Mouse (Mus musculus) forebrain, embryonic 14.5 days (tissue): ENCODE measurements around the gene Mpl. TPM values are rescaled to one million over a fixed set of nuclear protein-coding genes. Genes with fewer than 3 reads are reported as not detected.

Experiments used
- ATAC-seq: fragments of 200-750 bp; cut with Nextera tagmentation; 2 replicates; pipeline ENCODE4 v1.8.0; 2017; ENCODE audit warnings: mild to moderate bottlenecking, moderate library complexity
- DNase-seq: peaks from one replicate; pipeline ENCODE4 v3.0.0-alpha.2; 2015; ENCODE audit warnings: low spot score
- H3K27ac ChIP-seq: fragments of 300-500 bp; sonication (generic); 2 replicates; pipeline ENCODE4 v1.5.1; 2014; ENCODE audit warnings: low read depth, mild to moderate bottlenecking, control low read depth, low read length, moderate library complexity
- H3K27me3 ChIP-seq: fragments of 300-500 bp; sonication (generic); replicated peaks from 2 replicates; pipeline ENCODE4 v1.6.1; 2014; ENCODE audit warnings: low read length, control low read depth, mixed read lengths; ENCODE audit not compliant: control insufficient read depth, insufficient read depth
- H3K36me3 ChIP-seq: fragments of 300-500 bp; sonication (generic); 2 replicates; pipeline ENCODE4 v1.6.1; 2014; ENCODE audit warnings: low read length, control low read depth; ENCODE audit not compliant: control insufficient read depth, insufficient read depth
- H3K4me1 ChIP-seq: fragments of 300-500 bp; sonication (generic); 2 replicates; pipeline ENCODE4 v1.6.1; 2014; ENCODE audit warnings: antibody characterized with exemption, low read length, control low read depth; ENCODE audit not compliant: control insufficient read depth, insufficient read depth
- H3K4me2 ChIP-seq: fragments of 300-500 bp; sonication (generic); 2 replicates; pipeline ENCODE4 v1.6.1; 2014; ENCODE audit warnings: mild to moderate bottlenecking, control low read depth, low read length
- H3K4me3 ChIP-seq: fragments of 300-500 bp; sonication (generic); 2 replicates; pipeline ENCODE4 v1.5.1; 2014; ENCODE audit warnings: low read depth, low read length, control low read depth
- H3K9ac ChIP-seq: fragments of 300-500 bp; sonication (generic); 2 replicates; pipeline ENCODE4 v1.6.1; 2014; ENCODE audit warnings: mild to moderate bottlenecking, low read length, control low read depth, moderate library complexity
- H3K9me3 ChIP-seq: fragments of 300-500 bp; sonication (generic); replicated peaks from 2 replicates; pipeline ENCODE4 v1.6.1; 2016; ENCODE audit warnings: low read length, control low read depth, mixed read lengths; ENCODE audit not compliant: control insufficient read depth
- WGBS: fragments of 180-500 bp; shearing (Covaris S2); extraction: QIAGEN DNeasy Blood & Tissue Kit; methylation state at CpG from one replicate; pipeline ENCODE4 v1.1.7; 2014; 5-methylcytosine and 5-hydroxymethylcytosine counted together
- polyA plus RNA-seq: library from polyadenylated mRNA; unstranded; fragments of >200 nt; fragmentation: Nextera tagmentation; extraction: Ambion mirVana; gene quantifications from 2 replicates; pipeline ENCODE4 v1.2.1, GENCODE M21; 2014

The Mpl gene
- polyA plus RNA-seq, 1 experiment from 2014 or later, result 0.18 TPM

DNA sequence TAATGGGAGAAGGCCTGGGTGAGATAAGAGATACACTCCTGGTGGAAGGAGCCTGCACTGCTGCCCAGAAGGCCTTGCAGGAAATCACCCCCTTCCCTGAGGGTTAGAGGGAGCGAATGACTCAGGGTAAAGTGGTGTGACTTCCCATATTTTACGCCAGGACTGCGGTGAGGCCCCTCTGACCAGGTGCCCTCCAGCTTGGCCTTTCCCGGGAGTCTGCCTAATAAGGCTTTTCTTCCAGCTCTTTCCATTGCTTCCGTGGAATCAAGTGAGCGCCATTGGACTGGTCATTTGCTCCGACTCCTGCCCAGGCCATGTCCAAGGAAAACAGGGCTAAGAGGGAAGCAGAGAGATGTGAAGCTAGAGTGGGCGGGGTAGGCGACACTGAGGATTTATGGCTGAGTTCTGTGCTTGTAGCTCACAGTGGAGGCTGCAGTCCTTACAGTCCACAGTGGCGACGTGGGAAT, 8.4 kb upstream of the Mpl start:
- Histone ChIP-seq H3K4me1 (no peaks in the 10 kb centered on the region), H3K4me2 (no peak overlapping the region), H3K36me3 (no peaks in the 10 kb centered on the region), H3K27me3 (no peaks in the 10 kb centered on the region), H3K4me3 (no peak overlapping the region), H3K9me3 (no peaks in the 10 kb centered on the region), H3K27ac (no peak overlapping the region), H3K9ac (no peak overlapping the region)
- 64% methylated on average over 11 of the region's 11 CpGs for WGBS
- DNase-seq (no peak), ATAC-seq (no peak)

DNA sequence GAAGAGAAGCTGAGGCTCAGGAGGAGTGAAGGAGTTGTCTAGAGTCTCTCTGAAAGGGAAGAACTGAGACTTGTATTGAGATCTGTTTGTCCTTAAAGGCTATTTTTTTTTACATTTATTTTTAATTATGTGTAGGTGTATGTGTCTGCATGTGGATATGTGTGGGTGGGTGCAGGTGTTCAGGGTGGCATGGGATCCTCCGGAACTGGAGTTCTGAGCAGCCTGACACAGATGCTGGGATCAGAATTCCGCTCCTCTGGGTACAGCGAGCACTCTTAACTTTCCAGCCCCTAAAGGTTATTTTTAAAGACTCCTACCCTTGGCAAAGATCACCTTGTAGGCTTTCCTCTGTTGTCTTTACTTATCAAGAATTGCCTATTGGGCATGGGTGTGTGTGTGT, 7.6 kb upstream of the Mpl start:
- Histone ChIP-seq H3K4me3 (no peak overlapping the region), H3K4me1 (no peaks in the 10 kb centered on the region), H3K9ac (no peak overlapping the region), H3K9me3 (no peaks in the 10 kb centered on the region), H3K4me2 (no peak overlapping the region), H3K27me3 (no peaks in the 10 kb centered on the region), H3K36me3 (no peaks in the 10 kb centered on the region), H3K27ac (no peak overlapping the region)
- WGBS, result 86% methylated on average over 3 of the region's 3 CpGs
- DNase-seq, result no peak
- ATAC-seq, result no peak

GRCm38 (mm10) chr4:118446415-118447153, 10.7 kb downstream of the Mpl start:
- H3K4me1 ChIP-seq, result peaks cover 5% of the 10 kb centered on the region; the same call in 1 of the 2 replicates
- no peaks in the 10 kb centered on the region for H3K27me3 ChIP-seq
- 27% methylated on average over 24 of the region's 24 CpGs for WGBS
- H3K4me2 ChIP-seq, result peak overlapping the region; percentile 62
- H3K9ac ChIP-seq, result peak overlapping the region; percentile 52; the same call in 1 of the 2 replicates
- H3K4me3 ChIP-seq, result peak overlapping the region; percentile 31
- DNase-seq (peak; percentile 23), ATAC-seq (no peak)
- no peaks in the 10 kb centered on the region for H3K9me3 ChIP-seq
- no peaks in the 10 kb centered on the region for H3K36me3 ChIP-seq
- no peak overlapping the region for H3K27ac ChIP-seq

GRCm38 (mm10) chr4:118445781-118446414, 11.4 kb downstream of the Mpl start:
- DNase-seq (peak; percentile 21), ATAC-seq (peak; percentile 72)
- Histone ChIP-seq H3K4me1 (peaks cover 5% of the 10 kb centered on the region; the same call in 1 of the 2 replicates), H3K36me3 (no peaks in the 10 kb centered on the region), H3K27ac (no peak overlapping the region; the same call in 1 of the 2 replicates), H3K4me3 (peak overlapping the region; percentile 31), H3K4me2 (peak overlapping the region; percentile 62), H3K27me3 (no peaks in the 10 kb centered on the region), H3K9ac (peak overlapping the region; percentile 52; the same call in 1 of the 2 replicates), H3K9me3 (no peaks in the 10 kb centered on the region)
- WGBS, result 22% methylated on average over 18 of the region's 18 CpGs

DNA sequence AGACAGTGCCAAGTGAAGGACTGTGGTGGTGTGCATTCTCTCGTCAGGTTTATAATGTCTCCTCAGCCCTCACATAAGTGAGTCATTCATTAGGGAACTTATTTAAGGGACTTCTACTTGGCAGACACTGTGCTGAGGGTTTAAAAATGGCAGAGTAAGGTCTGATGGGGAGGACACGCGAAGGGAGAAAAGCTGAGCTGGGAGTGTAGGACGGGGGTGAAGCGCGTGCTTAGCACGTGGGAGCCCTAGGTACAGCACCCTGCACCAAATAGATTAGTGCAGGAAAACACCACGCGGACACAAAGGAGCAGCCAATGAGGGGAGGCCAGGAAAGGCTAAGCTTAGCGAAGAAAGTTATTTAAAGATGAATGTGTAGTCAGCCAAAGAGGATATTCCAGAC, 12.2 kb downstream of the Mpl start:
- no peak for ATAC-seq
- H3K4me3 ChIP-seq, result no peak overlapping the region
- WGBS, result 81% methylated on average over 10 of the region's 10 CpGs

GRCm38 (mm10) chr4:118437829-118438253, 19.5 kb downstream of the Mpl start:
- Histone ChIP-seq H3K4me3 (peak overlapping the region; percentile 62), H3K4me2 (peak overlapping the region; percentile 93), H3K9ac (peak overlapping the region; percentile 60), H3K9me3 (no peaks in the 10 kb centered on the region), H3K27ac (peak overlapping the region; percentile 70), H3K4me1 (peaks cover 20% of the 10 kb centered on the region), H3K36me3 (peaks cover 9% of the 10 kb centered on the region), H3K27me3 (no peaks in the 10 kb centered on the region)
- DNase-seq, result peak; percentile 42
- 8% methylated on average over 12 of the region's 12 CpGs for WGBS
- 0 out of 2 replicates have a peak, but pooled peaks have one; percentile 13 for ATAC-seq

More for the DNA sequence above, 12.2 kb downstream of the Mpl start:
- Histone ChIP-seq H3K4me1 (peaks cover 5% of the 10 kb centered on the region; the same call in 1 of the 2 replicates), H3K36me3 (no peaks in the 10 kb centered on the region), H3K4me2 (no peak overlapping the region), H3K27ac (no peak overlapping the region), H3K27me3 (no peaks in the 10 kb centered on the region), H3K9ac (no peak overlapping the region), H3K9me3 (no peaks in the 10 kb centered on the region)
- DNase-seq, result no peak

- no peaks in the 10 kb centered on the region for H3K9me3 ChIP-seq
- H3K4me3 ChIP-seq, result peak within 1 kb of the TSS; percentile 62
- H3K9ac ChIP-seq, result peak within 1 kb of the TSS; percentile 74
- no peaks in the 10 kb centered on the region for H3K27me3 ChIP-seq
- peak within 1 kb of the TSS; percentile 70 for H3K27ac ChIP-seq
- H3K36me3 ChIP-seq, result peaks cover 17% of the 10 kb centered on the region
- DNase-seq (peak; percentile 98), ATAC-seq (peak; percentile 98)
- H3K4me1 ChIP-seq, result peaks cover 20% of the 10 kb centered on the region
- H3K4me2 ChIP-seq, result peak within 1 kb of the TSS; percentile 93
- WGBS, result under 1% methylated on average over 67 of the region's 67 CpGs
These were observed 20.3 kb downstream of the Mpl start, which contains the start of gene Cdc20 for GRCm38 (mm10) chr4:118436820-118437603. Gene Cdc20, minus strand, starts transcription at chr4:118437352.

DNA sequence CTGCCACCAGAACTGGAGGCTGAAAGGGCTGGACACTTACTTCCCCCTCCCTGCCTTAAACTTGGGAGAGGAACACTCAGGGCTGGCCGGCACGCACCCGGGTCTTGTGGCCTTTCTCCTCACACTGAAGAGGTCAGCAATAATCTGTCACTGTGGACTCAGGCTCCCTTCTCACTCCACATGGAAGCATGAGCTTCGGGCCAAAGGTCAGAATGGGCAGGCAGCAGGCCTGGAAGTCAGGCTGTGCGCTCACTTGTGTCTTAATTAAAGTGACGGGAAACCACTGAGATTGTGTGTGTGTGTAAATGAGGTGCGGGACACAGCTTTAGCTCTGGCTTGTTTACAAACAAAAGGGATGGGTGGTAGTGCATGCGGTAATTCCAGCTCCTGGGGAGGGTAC, 25.0 kb downstream of the Mpl start:
- WGBS, result 79% methylated on average over 8 of the region's 8 CpGs
- no peak overlapping the region for H3K27ac ChIP-seq
- no peak overlapping the region for H3K4me3 ChIP-seq
- H3K36me3 ChIP-seq, result peaks cover 31% of the 10 kb centered on the region
- ATAC-seq (no peak), DNase-seq (no peak)
- no peaks in the 10 kb centered on the region for H3K27me3 ChIP-seq
- no peak overlapping the region for H3K4me2 ChIP-seq
- no peaks in the 10 kb centered on the region for H3K9me3 ChIP-seq
- no peak overlapping the region for H3K9ac ChIP-seq
- peaks cover 24% of the 10 kb centered on the region for H3K4me1 ChIP-seq
